Mouse (Mus musculus): ENCODE results near the gene Bmpr1a. TPM values are rescaled to one million over a fixed set of nuclear protein-coding genes. Genes with fewer than 3 reads are reported as not detected.

The Bmpr1a gene
- total RNA-seq, 2 experiments from 2014 or later = 54.4 to 56.6 TPM

- DNase-seq = no peak
These were observed 2.2 kb upstream of the Bmpr1a start for GRCm38 (mm10) chr14:34505309-34505708.

GRCm38 (mm10) chr14:34504377-34504776 is 1.2 kb upstream of the Bmpr1a start:
- DNase-seq = no peak

- no peak for DNase-seq
These were observed 618 bp upstream of the Bmpr1a start for GRCm38 (mm10) chr14:34503759-34504158.

- DNase-seq = peak; percentile 90
These were observed 441 bp downstream of the Bmpr1a start for GRCm38 (mm10) chr14:34502475-34503324.

- peak; percentile 45 for DNase-seq
These were observed 1.2 kb downstream of the Bmpr1a start for GRCm38 (mm10) chr14:34501804-34502474.

GRCm38 (mm10) chr14:34501447-34501803 is 1.7 kb downstream of the Bmpr1a start:
- DNase-seq = no peak

GRCm38 (mm10) chr14:34500309-34500708 is 2.8 kb downstream of the Bmpr1a start:
- DNase-seq = no peak

GRCm38 (mm10) chr14:34499664-34500063 is 3.5 kb downstream of the Bmpr1a start:
- no peak for DNase-seq

GRCm38 (mm10) chr14:34497346-34497745 is 5.8 kb downstream of the Bmpr1a start:
- no peak for DNase-seq

- no peak for DNase-seq
These were observed 9.5 kb downstream of the Bmpr1a start for GRCm38 (mm10) chr14:34493682-34494081.

- DNase-seq = no peak
These were observed 10.5 kb downstream of the Bmpr1a start for GRCm38 (mm10) chr14:34492688-34493087.

GRCm38 (mm10) chr14:34490965-34491364 is 12.2 kb downstream of the Bmpr1a start:
- no peak for DNase-seq

- no peak for DNase-seq
These were observed 13.2 kb downstream of the Bmpr1a start for GRCm38 (mm10) chr14:34489928-34490327.

GRCm38 (mm10) chr14:34486169-34486568 is 17.0 kb downstream of the Bmpr1a start:
- no peak for DNase-seq

- no peak for DNase-seq
These were observed 19.4 kb downstream of the Bmpr1a start for GRCm38 (mm10) chr14:34483469-34484341.

- no peak for DNase-seq
These were observed 31.6 kb downstream of the Bmpr1a start for GRCm38 (mm10) chr14:34471591-34471990.

- DNase-seq = no peak
These were observed 36.9 kb downstream of the Bmpr1a start for GRCm38 (mm10) chr14:34466291-34466690.

GRCm38 (mm10) chr14:34459386-34459785 is 43.8 kb downstream of the Bmpr1a start:
- DNase-seq = no peak

GRCm38 (mm10) chr14:34458880-34459279 is 44.3 kb downstream of the Bmpr1a start:
- DNase-seq = no peak

- no peak for DNase-seq
These were observed 48.9 kb downstream of the Bmpr1a start for GRCm38 (mm10) chr14:34454282-34454681.

GRCm38 (mm10) chr14:34453648-34454047 is 49.5 kb downstream of the Bmpr1a start:
- DNase-seq = no peak

GRCm38 (mm10) chr14:34451872-34452271 is 51.3 kb downstream of the Bmpr1a start:
- DNase-seq = no peak

- DNase-seq = no peak
These were observed 52.7 kb downstream of the Bmpr1a start for GRCm38 (mm10) chr14:34450451-34450850.
